Mouse (Mus musculus) neural tube, embryonic 11.5 days (tissue): ENCODE measurements at regions not wholly inside any gene's neighbourhood (a gene's known extent, or its start where the extent isn't known, plus 50 kb on each side); places are given as distances from the start of the nearest gene placed in this dataset.

ENCODE experiments used
- ATAC-seq: fragments of 200-750 bp; cut with Nextera tagmentation; 2 replicates; pipeline ENCODE4 v1.8.0; 2017; ENCODE audit warnings: moderate number of reproducible peaks, mild to moderate bottlenecking, moderate TSS enrichment, moderate library complexity; ENCODE audit not compliant: insufficient read depth, low FRiP score, low TSS enrichment
- DNase-seq: peaks from one replicate; pipeline ENCODE4 v3.0.0-alpha.2; 2015; ENCODE audit warnings: low spot score
- H3K27ac ChIP-seq: fragments of 300-500 bp; sonication (generic); 2 replicates; pipeline ENCODE4 v1.5.1; 2014; ENCODE audit warnings: low read depth, mild to moderate bottlenecking, low read length
- H3K27me3 ChIP-seq: fragments of 300-500 bp; sonication (generic); 2 replicates; pipeline ENCODE4 v1.6.1; 2014; ENCODE audit warnings: mild to moderate bottlenecking, low read length, mixed read lengths; ENCODE audit not compliant: control insufficient read depth, insufficient read depth
- H3K36me3 ChIP-seq: fragments of 300-500 bp; sonication (generic); 2 replicates; pipeline ENCODE4 v1.6.1; 2014; ENCODE audit warnings: mild to moderate bottlenecking, low read length, moderate library complexity, mixed read lengths; ENCODE audit not compliant: control insufficient read depth, insufficient read depth
- H3K4me1 ChIP-seq: fragments of 300-500 bp; sonication (generic); 2 replicates; pipeline ENCODE4 v1.6.1; 2014; ENCODE audit warnings: low read length, mixed read lengths; ENCODE audit not compliant: control insufficient read depth, insufficient read depth
- H3K4me2 ChIP-seq: fragments of 300-500 bp; sonication (generic); 2 replicates; pipeline ENCODE4 v1.6.1; 2014; ENCODE audit warnings: low read depth, mild to moderate bottlenecking, moderate library complexity
- H3K4me3 ChIP-seq: fragments of 300-500 bp; sonication (generic); 2 replicates; pipeline ENCODE4 v1.5.1; 2014; ENCODE audit warnings: low read depth, low read length
- H3K9ac ChIP-seq: fragments of 300-500 bp; sonication (generic); 2 replicates; pipeline ENCODE4 v1.6.1; 2014; ENCODE audit warnings: mild to moderate bottlenecking, low read length
- H3K9me3 ChIP-seq: fragments of 300-500 bp; sonication (generic); 2 replicates; pipeline ENCODE4 v1.6.1; 2016; ENCODE audit warnings: low read length; ENCODE audit not compliant: control insufficient read depth
- WGBS: fragments of 180-500 bp; shearing (Covaris S2); extraction: QIAGEN DNeasy Blood & Tissue Kit; methylation state at CpG from one replicate; pipeline ENCODE4 v1.1.7; 2014; 5-methylcytosine and 5-hydroxymethylcytosine counted together

GRCm38 (mm10) chr4:54097543-54097942 is 271.7 kb downstream of the Tmem38b start:
- ATAC-seq (no peak), DNase-seq (no peak)
- H3K4me2 ChIP-seq = no peak overlapping the region
- H3K27ac ChIP-seq = no peak overlapping the region
- no peaks in the 10 kb centered on the region for H3K9me3 ChIP-seq
- no peak overlapping the region for H3K4me3 ChIP-seq
- 81% methylated on average over 2 of the region's 2 CpGs for WGBS
- H3K4me1 ChIP-seq = no peaks in the 10 kb centered on the region
- H3K36me3 ChIP-seq = no peaks in the 10 kb centered on the region
- H3K9ac ChIP-seq = no peak overlapping the region
- no peaks in the 10 kb centered on the region for H3K27me3 ChIP-seq

GRCm38 (mm10) chr4:54100282-54100681 is 274.4 kb downstream of the Tmem38b start:
- Histone ChIP-seq H3K9ac (no peak overlapping the region), H3K27ac (no peak overlapping the region), H3K36me3 (no peaks in the 10 kb centered on the region), H3K4me3 (no peak overlapping the region), H3K4me2 (no peak overlapping the region), H3K4me1 (no peaks in the 10 kb centered on the region), H3K9me3 (no peaks in the 10 kb centered on the region), H3K27me3 (no peaks in the 10 kb centered on the region)
- no peak for ATAC-seq
- DNase-seq = no peak

- DNase-seq (no peak), ATAC-seq (no peak)
- Histone ChIP-seq H3K27me3 (no peaks in the 10 kb centered on the region), H3K9me3 (no peaks in the 10 kb centered on the region), H3K4me3 (no peak overlapping the region), H3K36me3 (no peaks in the 10 kb centered on the region), H3K4me2 (no peak overlapping the region), H3K27ac (no peak overlapping the region), H3K4me1 (no peaks in the 10 kb centered on the region), H3K9ac (no peak overlapping the region)
- 87% methylated on average over 4 of the region's 4 CpGs for WGBS
These were observed 281.1 kb downstream of the Tmem38b start for GRCm38 (mm10) chr4:54106976-54107375.

- H3K27ac ChIP-seq = no peak overlapping the region
- no peak for ATAC-seq
- DNase-seq = no peak
- no peak overlapping the region for H3K4me3 ChIP-seq
- no peaks in the 10 kb centered on the region for H3K4me1 ChIP-seq
- no peaks in the 10 kb centered on the region for H3K27me3 ChIP-seq
- no peak overlapping the region for H3K9ac ChIP-seq
- H3K36me3 ChIP-seq = no peaks in the 10 kb centered on the region
- no peaks in the 10 kb centered on the region for H3K9me3 ChIP-seq
- H3K4me2 ChIP-seq = no peak overlapping the region
- 89% methylated on average over 2 of the region's 2 CpGs for WGBS
These were observed 290.5 kb downstream of the Tmem38b start for GRCm38 (mm10) chr4:54116310-54116709.

GRCm38 (mm10) chr4:54118179-54118846 is 292.5 kb downstream of the Tmem38b start:
- Histone ChIP-seq H3K4me1 (no peaks in the 10 kb centered on the region), H3K4me2 (no peak overlapping the region), H3K36me3 (no peaks in the 10 kb centered on the region), H3K9ac (no peak overlapping the region), H3K27ac (no peak overlapping the region), H3K9me3 (no peaks in the 10 kb centered on the region), H3K4me3 (no peak overlapping the region), H3K27me3 (no peaks in the 10 kb centered on the region)
- ATAC-seq (peak; percentile 89), DNase-seq (peak; percentile 77)
- WGBS = 42% methylated on average over 6 of the region's 6 CpGs

- ATAC-seq = no peak
- Histone ChIP-seq H3K4me1 (no peaks in the 10 kb centered on the region), H3K36me3 (no peaks in the 10 kb centered on the region), H3K4me3 (no peak overlapping the region), H3K4me2 (no peak overlapping the region), H3K9ac (no peak overlapping the region), H3K9me3 (no peaks in the 10 kb centered on the region), H3K27me3 (no peaks in the 10 kb centered on the region), H3K27ac (no peak overlapping the region)
- no peak for DNase-seq
- 79% methylated on average over 8 of the region's 8 CpGs for WGBS
These were observed 303.2 kb downstream of the Tmem38b start for GRCm38 (mm10) chr4:54128717-54129698.

GRCm38 (mm10) chr4:54156146-54156545 is 330.3 kb downstream of the Tmem38b start:
- H3K9me3 ChIP-seq = no peaks in the 10 kb centered on the region
- no peak for DNase-seq
- no peak overlapping the region for H3K4me3 ChIP-seq
- ATAC-seq = no peak
- no peaks in the 10 kb centered on the region for H3K4me1 ChIP-seq
- WGBS = 97% methylated on average over 4 of the region's 4 CpGs
- H3K4me2 ChIP-seq = no peak overlapping the region
- no peak overlapping the region for H3K27ac ChIP-seq
- H3K36me3 ChIP-seq = no peaks in the 10 kb centered on the region
- H3K9ac ChIP-seq = no peak overlapping the region
- H3K27me3 ChIP-seq = no peaks in the 10 kb centered on the region

GRCm38 (mm10) chr4:54161337-54161993 is 335.6 kb downstream of the Tmem38b start:
- WGBS = 86% methylated on average over 9 of the region's 9 CpGs
- Histone ChIP-seq H3K4me1 (no peaks in the 10 kb centered on the region), H3K27me3 (no peaks in the 10 kb centered on the region), H3K36me3 (no peaks in the 10 kb centered on the region), H3K9me3 (no peaks in the 10 kb centered on the region), H3K27ac (no peak overlapping the region), H3K4me3 (no peak overlapping the region), H3K4me2 (no peak overlapping the region), H3K9ac (no peak overlapping the region)
- no peak for DNase-seq
- ATAC-seq = no peak
